Comparison of ENCODE assay signal across 10 mouse cellular contexts in genomic region chr16:35603729-35604522, GRCm38 (mm10).
DNase-seq lines count a peak whose midpoint lies in the region; ATAC-seq lines count a peak whose summit lies in the region.
"Had no signal": no experiment of that assay in that cellular context is flagged by ENCODE, and none has a peak within 500 bp of the region (broad histone marks: within the 10 kb centered on the region; RNA-seq: fewer than 3 reads in every experiment).

No protein-coding gene starts in this region.

- WGBS in forebrain, embryonic 15.5 days = 38% methylated on average over 20 of the region's 20 CpGs
- 56% methylated on average over 20 of the region's 20 CpGs for WGBS in intestine, embryonic 16.5 days

- ATAC-seq in forebrain, embryonic 15.5 days (replicated peaks) = 0 out of 2 replicates have a peak, but pooled peaks have one; percentile 14
- peak; percentile 75; the same call in 1 of the 2 replicates for ATAC-seq in intestine, embryonic 16.5 days

- no peak overlapping the region for H3K4me2 ChIP-seq in forebrain, embryonic 15.5 days (replicated peaks)
- no peak overlapping the region for H3K4me2 ChIP-seq in intestine, embryonic 16.5 days (ENCODE audit: low read depth, low read length)

- no peak overlapping the region; the same call in none of the 2 replicates for H3K27ac ChIP-seq in forebrain, embryonic 15.5 days (replicated peaks)
- H3K27ac ChIP-seq in intestine, embryonic 16.5 days (ENCODE audit: low read length) = no peak overlapping the region

- no peak overlapping the region for H3K9ac ChIP-seq in forebrain, embryonic 15.5 days (replicated peaks)
- H3K9ac ChIP-seq in intestine, embryonic 16.5 days (ENCODE audit: low read depth, low read length) = no peak overlapping the region

- H3K27me3 ChIP-seq in forebrain, embryonic 15.5 days = no peaks in the 10 kb centered on the region
- H3K27me3 ChIP-seq in intestine, embryonic 16.5 days (replicated peaks; ENCODE audit: control insufficient read depth, insufficient read depth, low read length) = no peaks in the 10 kb centered on the region

- H3K4me1 ChIP-seq in forebrain, embryonic 15.5 days = peaks cover 79% of the 10 kb centered on the region
- peaks cover 3% of the 10 kb centered on the region; the same call in 1 of the 2 replicates for H3K4me1 ChIP-seq in intestine, embryonic 16.5 days (ENCODE audit: control insufficient read depth, insufficient read depth, low read length)

- H3K9me3 ChIP-seq in forebrain, embryonic 15.5 days = no peaks in the 10 kb centered on the region
- H3K9me3 ChIP-seq in intestine, embryonic 16.5 days (ENCODE audit: control insufficient read depth, low read length) = no peaks in the 10 kb centered on the region
- H3K9me3 ChIP-seq: G1E had no signal

- H3K36me3 ChIP-seq in forebrain, embryonic 15.5 days = no peaks in the 10 kb centered on the region
- H3K36me3 ChIP-seq in intestine, embryonic 16.5 days (ENCODE audit: control insufficient read depth, insufficient read depth, low read length) = no peaks in the 10 kb centered on the region
- H3K36me3 ChIP-seq: G1E had no signal

- no peak overlapping the region for H3K4me3 ChIP-seq in forebrain, embryonic 15.5 days
- H3K4me3 ChIP-seq in intestine, embryonic 16.5 days (ENCODE audit: low read length) = no peak overlapping the region

- peak; percentile 42 to 60 for DNase-seq in left cerebral cortex, adult 18-20 months (ENCODE audit: low spot score in 2 of 2)
- DNase-seq in left cerebral cortex, adult 11 months (ENCODE audit: low spot score) = no peak
- peak; percentile 56 to 75 for DNase-seq in right cerebral cortex, adult 2 months (ENCODE audit: low spot score in 2 of 2)
- no peak for DNase-seq in ovary, adult 18-20 months (ENCODE audit: low spot score)
- no peak for DNase-seq in thymus, postnatal 14 days
- no peak for DNase-seq in layer of hippocampus, adult 9-10 months (ENCODE audit: low spot score)
- DNase-seq: embryo, embryonic 11 days had no signal

Comparison
In these comparisons a context has a peak if more than half of its experiments do, and no peak if none do; other contexts are left out.
1. DNase-seq: peak in left cerebral cortex, adult 18-20 months (2 of 2) and right cerebral cortex, adult 2 months (2 of 2); none in left cerebral cortex, adult 11 months (single experiment), ovary, adult 18-20 months (single experiment), thymus, postnatal 14 days (single experiment) and layer of hippocampus, adult 9-10 months (single experiment).